Mouse (Mus musculus) left cerebral cortex, postnatal 4 days (tissue): Measurements from ENCODE around the gene Slc44a1. TPM values are rescaled to one million over a fixed set of nuclear protein-coding genes. Genes with fewer than 3 reads are reported as not detected.

Source experiments
- DNase-seq: peaks from one replicate; pipeline ENCODE4 v3.0.0-alpha.2; 2022
- intact Hi-C: fragments of 180-260 bp; cut with DNase I; formaldehyde crosslinking; loops from one replicate; pipeline ENCODE4 v1.15.1; 2025
- total RNA-seq, 2 experiments: library from RNA; stranded (reverse); gene quantifications; 2 replicates each; pipeline ENCODE4 v1.2.3; 2021

Slc44a1 gene
- total RNA-seq, 2 experiments from 2014 or later = 47.3 to 48.1 TPM

- DNase-seq = no peak
- intact Hi-C loops = no loop called here
Observed at GRCm38 (mm10) chr4:53638549-53639123, 198.4 kb downstream of the Slc44a1 start.

DNA sequence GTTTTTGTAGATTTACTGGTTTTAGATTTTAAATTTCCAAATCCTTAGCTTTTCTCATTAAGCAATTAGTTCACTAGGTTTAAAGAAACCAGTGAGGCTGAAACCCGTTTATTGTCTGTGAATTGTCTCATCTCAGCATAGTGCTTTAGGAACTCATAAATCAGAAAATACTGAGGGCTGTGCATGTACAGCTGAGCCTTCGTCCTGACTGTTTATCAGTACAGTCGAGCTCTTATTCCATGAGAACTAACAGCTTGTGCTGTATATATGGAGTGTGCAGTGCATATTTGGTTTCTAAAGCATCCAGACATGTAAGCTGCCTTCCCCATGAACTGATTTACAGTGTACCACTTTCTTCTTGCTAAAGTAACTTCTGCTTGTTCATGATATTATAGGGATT lies 217.8 kb downstream of the Slc44a1 start:
- DNase-seq = no peak
- intact Hi-C loops = no loop called here

DNA sequence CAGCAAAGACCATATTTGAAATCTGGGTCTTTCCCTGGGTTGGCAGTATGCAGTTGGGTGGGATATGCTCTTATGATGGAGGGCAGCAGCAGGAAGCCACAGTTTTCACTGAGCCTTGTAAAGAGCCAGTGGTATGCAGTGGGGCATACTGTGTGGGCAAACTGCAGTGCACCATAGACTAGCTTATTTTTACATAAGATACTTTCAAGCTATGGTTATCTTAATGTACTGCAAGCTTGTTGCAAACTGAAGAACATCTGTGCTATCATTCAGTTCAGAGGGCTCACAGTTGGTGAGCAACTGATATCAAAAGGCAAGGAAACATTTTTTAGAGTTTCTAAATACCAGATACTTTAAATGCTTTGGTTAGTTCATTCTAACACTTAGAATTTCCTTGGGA lies 220.5 kb downstream of the Slc44a1 start:
- no peak for DNase-seq

More for the DNA sequence above, 220.5 kb downstream of the Slc44a1 start:
- intact Hi-C loops = no loop called here

Other genes starting within 250 kb of the Slc44a1 start
- gene Fsd1l, start 191.1 kb downstream of the Slc44a1 start, total RNA-seq = 10 to 100 TPM; 71.5 to 80.9 TPM